Comparison of ENCODE assay signal across 23 mouse cellular contexts in genomic region chr14:76432816-76433215, GRCm38 (mm10).
"Had no signal": no experiment of that assay in that cellular context is flagged by ENCODE, and none has a peak within 500 bp of the region (broad histone marks: within the 10 kb centered on the region; RNA-seq: fewer than 3 reads in every experiment).

No protein-coding gene starts in this region.

- H3K4me1 ChIP-seq: heart, embryonic 10.5 days; heart, embryonic 12.5 days; kidney, embryonic 15.5 days; limb, embryonic 13.5 days; limb, embryonic 15.5 days had no signal

- ATAC-seq: hindbrain, postnatal 0 days; intestine, embryonic 16.5 days; liver, embryonic 12.5 days had no signal

- H3K9ac ChIP-seq: heart, embryonic 12.5 days; hindbrain, embryonic 13.5 days; hindbrain, embryonic 15.5 days; kidney, embryonic 15.5 days; limb, embryonic 13.5 days; limb, embryonic 15.5 days; liver, embryonic 12.5 days; liver, embryonic 14.5 days had no signal

- H3K4me3 ChIP-seq: heart, embryonic 10.5 days; heart, embryonic 12.5 days; hindbrain, embryonic 13.5 days; hindbrain, embryonic 15.5 days; kidney, embryonic 15.5 days; limb, embryonic 13.5 days; limb, embryonic 15.5 days; liver, embryonic 12.5 days had no signal

- H3K27me3 ChIP-seq: heart, embryonic 12.5 days; hindbrain, embryonic 13.5 days; hindbrain, embryonic 15.5 days; kidney, embryonic 15.5 days; limb, embryonic 13.5 days; limb, embryonic 15.5 days; liver, embryonic 12.5 days had no signal

- H3K4me2 ChIP-seq: heart, embryonic 12.5 days; hindbrain, embryonic 13.5 days; hindbrain, embryonic 15.5 days; kidney, embryonic 15.5 days; limb, embryonic 13.5 days; limb, embryonic 15.5 days; liver, embryonic 12.5 days had no signal

- H3K27ac ChIP-seq: heart, embryonic 10.5 days; hindbrain, embryonic 13.5 days; hindbrain, embryonic 15.5 days; kidney, embryonic 15.5 days; kidney, postnatal 0 days; limb, embryonic 13.5 days; limb, embryonic 15.5 days; liver, embryonic 12.5 days; liver, embryonic 14.5 days had no signal

- DNase-seq: gastrocnemius, postnatal 14 days; gastrocnemius, postnatal 36 days; heart, adult 18-20 months; heart, postnatal 14 days; heart, postnatal 36 days; kidney, adult 11 months; kidney, adult 2 months; kidney, adult 9 months; kidney, postnatal 14 days; kidney, postnatal 36 days; lung, adult 18-20 months had no signal

- H3K9me3 ChIP-seq: heart, embryonic 10.5 days; heart, embryonic 12.5 days; hindbrain, embryonic 13.5 days; hindbrain, embryonic 15.5 days; kidney, embryonic 15.5 days; limb, embryonic 13.5 days; limb, embryonic 15.5 days; liver, embryonic 12.5 days had no signal
